Mouse (Mus musculus): ENCODE data around the gene Gnat3.

GRCm38 (mm10) chr5:17924085-17924518 lies 38.2 kb upstream of the Gnat3 start:
- TF ChIP-seq CTCF (IDR thresholded peaks at IDR 0.05; ENCODE audit: borderline replicate concordance, insufficient read depth, low read depth, low read length) = no peak
- TF ChIP-seq POLR2A (IDR thresholded peaks at IDR 0.05; ENCODE audit: borderline replicate concordance, insufficient read depth, low read length) = no peak
